Mouse (Mus musculus) liver, embryonic 14.5 days (tissue): ENCODE results near the gene Tal1. TPM values are rescaled to one million over a fixed set of nuclear protein-coding genes. Genes with fewer than 3 reads are reported as not detected.
A peak's percentile ranks its signal among the peaks of the same experiment; 100 is the strongest.

ENCODE experiments used
- ATAC-seq: fragments of 200-750 bp; cut with Nextera tagmentation; 2 replicates; pipeline ENCODE4 v1.8.0; 2017; ENCODE audit warnings: moderate number of reproducible peaks, mild to moderate bottlenecking, moderate library complexity; ENCODE audit not compliant: insufficient read depth
- DNase-seq, 3 experiments: peaks; one replicate each; pipeline ENCODE4 v3.0.0-alpha.2; 2012 to 2013; ENCODE audit warnings: low read depth in 3 of 3, low spot score in 3 of 3
- H3K27ac ChIP-seq: fragments of 300-500 bp; sonication (generic); 2 replicates; pipeline ENCODE4 v1.5.1; 2014; ENCODE audit warnings: moderate library complexity, mild to moderate bottlenecking, control low read depth, inconsistent platforms
- H3K27me3 ChIP-seq: fragments of 300-500 bp; sonication (generic); 2 replicates; pipeline ENCODE4 v1.6.1; 2014; ENCODE audit warnings: mild to moderate bottlenecking, low read length, moderate library complexity; ENCODE audit not compliant: control insufficient read depth, insufficient read depth
- H3K36me3 ChIP-seq: fragments of 300-500 bp; sonication (generic); replicated peaks from 2 replicates; pipeline ENCODE4 v1.6.1; 2014; ENCODE audit warnings: low read depth; ENCODE audit not compliant: control insufficient read depth, insufficient read depth
- H3K4me1 ChIP-seq, 2 experiments: fragments of 200-500 bp in 1 of 2; fragments of 300-500 bp in 1 of 2; sonication (generic) in 1 of 2; replicated peaks; 2 replicates each; pipeline ENCODE4 v1.6.1; 2012 to 2014; ENCODE audit warnings: antibody characterized with exemption in 1 of 2, inconsistent platforms in 1 of 2, low read length in 1 of 2; ENCODE audit not compliant: control insufficient read depth in 2 of 2, insufficient read depth in 2 of 2
- H3K4me2 ChIP-seq: fragments of 300-500 bp; sonication (generic); 2 replicates; pipeline ENCODE4 v1.6.1; 2014; ENCODE audit warnings: low read depth, mild to moderate bottlenecking, control low read depth, moderate library complexity
- H3K4me3 ChIP-seq, 2 experiments: fragments of 200-500 bp in 1 of 2; fragments of 300-500 bp in 1 of 2; sonication (generic) in 1 of 2; 2 replicates each; pipeline ENCODE4 v1.5.1; 2012 to 2014; ENCODE audit warnings: low read depth in 2 of 2, low read length in 2 of 2, mild to moderate bottlenecking in 2 of 2, control low read depth in 1 of 2, inconsistent platforms in 1 of 2, moderate library complexity in 1 of 2; ENCODE audit not compliant: insufficient read depth in 1 of 2
- H3K9ac ChIP-seq: fragments of 300-500 bp; sonication (generic); replicated peaks from 2 replicates; pipeline ENCODE4 v1.6.1; 2014; ENCODE audit warnings: mild to moderate bottlenecking, control low read depth, moderate library complexity
- H3K9me3 ChIP-seq: fragments of 300-500 bp; sonication (generic); 2 replicates; pipeline ENCODE4 v1.6.1; 2016; ENCODE audit warnings: low read length, mixed read lengths; ENCODE audit not compliant: control insufficient read depth
- CTCF ChIP-seq: IDR thresholded peaks from 2 replicates; pipeline ENCODE4 v1.5.1; 2016; ENCODE audit warnings: antibody characterized with exemption, low read depth, control low read depth
- EP300 ChIP-seq: IDR thresholded peaks from 2 replicates; pipeline ENCODE4 v1.6.1; 2016; ENCODE audit warnings: antibody characterized with exemption, low read depth
- WGBS: fragments of 180-500 bp; shearing (Covaris S2); extraction: QIAGEN DNeasy Blood & Tissue Kit; methylation state at CpG from one replicate; pipeline ENCODE4 v1.1.7; 2014; ENCODE audit not compliant: insufficient replicate concordance; 5-methylcytosine and 5-hydroxymethylcytosine counted together
- polyA plus RNA-seq, 2 experiments: library from polyadenylated mRNA; depleted of rRNA in 1 of 2; stranded (reverse) in 1 of 2; unstranded in 1 of 2; fragments of >200 nt; fragmentation: Nextera tagmentation in 1 of 2; extraction: Ambion mirVana in 1 of 2; gene quantifications; 2 replicates each; pipeline versions ENCODE4 v1.2.1 to v1.2.3; 2012 to 2014

Tal1 gene
- polyA plus RNA-seq, 2 experiments, result 55.6 to 74.7 TPM

DNA sequence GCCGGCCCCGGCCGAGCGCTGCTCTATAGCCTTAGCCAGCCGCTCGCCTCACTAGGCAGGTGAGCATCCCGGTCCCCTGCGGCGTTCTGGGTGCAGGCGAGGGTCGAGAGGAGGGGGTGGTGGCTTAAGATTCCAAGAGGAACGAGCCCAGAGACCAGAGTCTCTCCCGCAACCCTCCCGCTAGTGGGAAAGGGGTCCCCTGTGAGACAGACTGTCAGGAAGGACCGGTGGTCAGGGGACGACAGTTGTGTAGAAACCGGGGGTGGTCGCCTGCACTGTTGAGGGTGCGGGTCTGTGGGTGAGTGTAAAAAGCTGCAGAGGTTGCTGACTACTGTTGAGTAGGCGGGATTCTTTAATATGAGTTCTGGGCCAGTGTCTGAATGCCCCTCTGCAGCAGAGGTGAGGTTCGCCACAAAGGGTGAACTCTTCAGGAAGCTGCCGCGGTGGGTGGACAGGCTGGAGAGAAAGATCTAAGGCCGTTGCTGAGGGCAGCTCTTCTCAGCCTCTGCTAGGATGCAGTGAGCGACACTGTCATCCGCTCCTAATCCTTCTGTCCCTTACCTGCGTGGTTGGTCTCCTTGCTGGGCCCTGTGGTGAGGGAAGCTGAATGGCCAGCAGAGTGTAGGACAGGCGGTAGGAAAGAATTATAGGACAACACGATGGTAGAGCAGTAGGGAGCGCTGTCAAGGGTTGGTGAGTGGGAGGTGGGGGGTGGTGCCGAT lies 7.5 kb downstream of the Tal1 start:
- peaks cover 79% of the 10 kb centered on the region for H3K36me3 ChIP-seq
- H3K4me1 ChIP-seq, result peaks cover 6 to 11% of the 10 kb centered on the region in 2 experiments; a peak in 3 of 4 replicates
- peak overlapping the region; percentile 100 for H3K9ac ChIP-seq
- peak overlapping the region; percentile 100 for H3K4me2 ChIP-seq
- no peaks in the 10 kb centered on the region for H3K9me3 ChIP-seq
- H3K27ac ChIP-seq, result peak overlapping the region; percentile 73
- peaks cover 16% of the 10 kb centered on the region for H3K27me3 ChIP-seq
- H3K4me3 ChIP-seq, result peak overlapping the region; percentile 73 to 98
- DNase-seq (no peak), ATAC-seq (no peak)
- 4% methylated on average over 31 of the region's 31 CpGs for WGBS
- TF ChIP-seq CTCF (no peak), EP300 (no peak)

DNA sequence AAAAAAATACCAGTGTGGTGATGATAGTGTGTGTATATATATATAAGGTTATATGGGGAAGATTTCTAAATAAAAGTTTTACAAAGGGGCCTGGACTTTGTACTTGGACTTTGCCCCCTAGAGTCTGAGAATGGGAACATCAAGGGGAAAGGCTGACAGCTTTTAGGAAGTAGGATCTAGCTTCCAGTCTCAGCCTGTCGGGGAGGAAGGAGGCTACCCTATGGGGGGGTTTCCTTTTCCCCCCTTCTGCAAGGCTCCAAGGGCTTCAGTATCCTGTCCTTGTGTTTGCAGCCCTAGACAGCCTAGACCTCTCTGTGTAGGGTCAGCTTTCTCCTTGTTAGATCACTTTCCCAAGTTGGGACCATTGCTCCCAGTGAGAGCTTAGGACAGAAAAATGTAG lies 15.4 kb downstream of the Tal1 start:
- DNase-seq (no peak), ATAC-seq (peak; percentile 27)
- Histone ChIP-seq H3K36me3 (peaks cover 52% of the 10 kb centered on the region), H3K9me3 (no peaks in the 10 kb centered on the region), H3K4me3 (no peak overlapping the region), H3K4me1 (peaks cover 3 to 23% of the 10 kb centered on the region in 2 experiments; a peak in 3 of 4 replicates), H3K4me2 (no peak overlapping the region), H3K9ac (no peak overlapping the region), H3K27ac (peak overlapping the region; percentile 5; the same call in 1 of the 2 replicates), H3K27me3 (no peaks in the 10 kb centered on the region)
- WGBS, result 8% methylated on average over 1 of the region's 1 CpGs
- TF ChIP-seq EP300 (no peak), CTCF (peak; percentile 29; the same call in 1 of the 2 replicates)

DNA sequence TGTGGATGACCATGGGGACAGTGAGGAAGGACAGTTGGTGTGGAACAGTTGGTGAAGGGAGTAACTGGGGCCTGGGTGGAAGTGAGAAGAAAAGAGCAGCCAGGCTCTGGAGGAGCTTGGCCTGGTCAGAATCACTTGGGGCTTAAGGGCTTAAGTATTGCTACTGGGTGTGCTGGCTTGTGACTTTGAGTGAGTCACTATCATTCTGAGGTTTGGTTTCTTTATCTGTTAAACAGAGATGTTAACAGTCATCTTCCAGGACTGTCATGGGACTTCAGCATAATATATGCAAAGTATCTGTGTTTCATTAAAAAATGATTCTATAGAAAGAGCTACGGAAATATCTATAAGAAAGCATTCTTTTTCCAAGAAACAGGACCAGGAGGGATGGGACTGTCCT lies 18.6 kb downstream of the Tal1 start:
- peaks cover 3 to 23% of the 10 kb centered on the region in 2 experiments; a peak in 3 of 4 replicates for H3K4me1 ChIP-seq
- no peak overlapping the region for H3K4me3 ChIP-seq
- ATAC-seq (no peak), DNase-seq (no peak)
- H3K27ac ChIP-seq, result no peak overlapping the region
- no peaks in the 10 kb centered on the region for H3K9me3 ChIP-seq
- H3K27me3 ChIP-seq, result no peaks in the 10 kb centered on the region
- TF ChIP-seq EP300 (no peak), CTCF (no peak)
- 67% methylated on average over 1 of the region's 1 CpGs for WGBS
- peaks cover 21% of the 10 kb centered on the region for H3K36me3 ChIP-seq
- no peak overlapping the region for H3K4me2 ChIP-seq
- H3K9ac ChIP-seq, result no peak overlapping the region

DNA sequence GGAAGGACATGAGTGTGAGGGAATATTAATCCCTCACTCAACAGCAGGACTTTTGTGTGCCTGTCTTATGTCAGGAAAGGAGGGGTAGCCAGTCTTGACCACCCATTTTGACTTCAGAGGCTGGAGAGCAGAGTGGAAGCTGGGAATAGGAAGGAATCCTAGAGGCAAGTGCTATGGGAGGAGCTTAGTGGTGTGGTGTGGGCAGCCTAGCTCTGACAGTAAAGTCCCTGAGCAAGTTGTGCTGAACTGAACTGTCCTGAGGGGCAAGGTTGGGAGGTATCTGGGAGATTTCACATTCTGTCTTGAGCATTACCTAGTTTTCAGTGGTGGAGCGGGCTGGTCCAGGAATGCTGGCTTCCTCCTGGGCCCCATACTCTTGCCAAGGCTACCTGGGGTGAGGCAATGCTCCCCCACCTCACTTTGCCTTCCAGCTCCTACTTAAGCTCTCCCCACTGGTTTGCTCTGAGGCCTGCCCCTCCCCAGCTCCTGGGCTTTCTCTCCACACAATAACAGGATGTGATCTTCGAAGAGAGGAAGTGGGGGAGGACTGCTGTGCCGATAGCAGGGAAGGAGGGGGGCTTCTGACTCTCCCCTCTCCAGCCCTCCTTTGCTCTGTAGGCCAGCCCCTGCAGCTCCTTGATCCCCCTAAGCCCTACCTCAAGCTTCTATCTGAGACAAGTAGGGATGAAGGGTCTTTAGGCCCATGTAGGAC lies 19.1 kb downstream of the Tal1 start:
- no peak for DNase-seq
- Histone ChIP-seq H3K27ac (no peak overlapping the region; the same call in 1 of the 2 replicates), H3K36me3 (peaks cover 16% of the 10 kb centered on the region), H3K4me3 (no peak overlapping the region), H3K9me3 (no peaks in the 10 kb centered on the region), H3K4me2 (no peak overlapping the region), H3K4me1 (peaks cover 3 to 23% of the 10 kb centered on the region in 2 experiments; a peak in 3 of 4 replicates), H3K9ac (no peak overlapping the region), H3K27me3 (no peaks in the 10 kb centered on the region)
- WGBS, result 19% methylated on average over 3 of the region's 3 CpGs
- TF ChIP-seq CTCF, result no peak
- no peak for TF ChIP-seq EP300
- peak; percentile 25; the same call in 1 of the 2 replicates for ATAC-seq
